Mouse (Mus musculus) lung, adult 2 months (tissue): Measurements from ENCODE around the gene Olfr978.

Experiments used
- CTCF ChIP-seq: fragments of 200-500 bp; IDR thresholded peaks from 2 replicates; pipeline ENCODE4 v1.5.1; 2011; ENCODE audit warnings: mild to moderate bottlenecking, low read length, control low read depth; ENCODE audit not compliant: insufficient read depth
- POLR2A ChIP-seq: fragments of 200-500 bp; IDR thresholded peaks from 2 replicates; pipeline ENCODE4 v1.6.1; 2011; ENCODE audit warnings: low read depth, mild to moderate bottlenecking, control low read depth, low read length, borderline replicate concordance; ENCODE audit errors: extremely low read depth

- TF ChIP-seq CTCF (no peak), POLR2A (no peak)
Observed at GRCm38 (mm10) chr9:40021164-40021563, 29.3 kb downstream of the Olfr978 start, which contains the start of gene Olfr981.
